ENCODE assay signal across 28 mouse cellular contexts in genomic region chr11:75456440-75456871, GRCm38 (mm10). TPM values are rescaled to one million over a fixed set of nuclear protein-coding genes. Genes with fewer than 3 reads are reported as not detected.
DNase-seq lines count a peak whose midpoint lies in the region; ATAC-seq and TF ChIP-seq lines count a peak whose summit lies in the region.
"Had no signal": no experiment of that assay in that cellular context is flagged by ENCODE, and none has a peak within 500 bp of the region (broad histone marks: within the 10 kb centered on the region; RNA-seq: fewer than 3 reads in every experiment).

No protein-coding gene starts in this region.

- TF ChIP-seq POLR2A in bone marrow, adult 2 months (IDR thresholded peaks at IDR 0.05; ENCODE audit: borderline replicate concordance, control insufficient read depth, low read depth, low read length), result no peak
- no peak for TF ChIP-seq POLR2A in thymus, adult 2 months (IDR thresholded peaks at IDR 0.05; ENCODE audit: control insufficient read depth, extremely low read depth, insufficient read depth, low read length, poor library complexity)

- H3K9me3 ChIP-seq in liver, embryonic 15.5 days (replicated peaks), result no peaks in the 10 kb centered on the region
- no peaks in the 10 kb centered on the region for H3K9me3 ChIP-seq in liver, embryonic 12.5 days (replicated peaks)
- H3K9me3 ChIP-seq in intestine, embryonic 16.5 days (ENCODE audit: control insufficient read depth, low read length), result no peaks in the 10 kb centered on the region
- H3K9me3 ChIP-seq: embryonic facial prominence, embryonic 13.5 days; forebrain, embryonic 13.5 days; heart, embryonic 15.5 days; lung, embryonic 15.5 days; midbrain, embryonic 12.5 days; stomach, embryonic 15.5 days had no signal

- H3K4me1 ChIP-seq in liver, embryonic 15.5 days (replicated peaks), result peaks cover 91% of the 10 kb centered on the region
- H3K4me1 ChIP-seq in liver, embryonic 12.5 days, result peaks cover 86% of the 10 kb centered on the region
- peaks cover 14% of the 10 kb centered on the region for H3K4me1 ChIP-seq in bone marrow, adult 2 months (ENCODE audit: control insufficient read depth, insufficient read depth, low read length)
- H3K4me1 ChIP-seq in thymus, adult 2 months (replicated peaks; ENCODE audit: control insufficient read depth, insufficient read depth, low read length), result peaks cover 62% of the 10 kb centered on the region
- H3K4me1 ChIP-seq in intestine, embryonic 16.5 days (ENCODE audit: control insufficient read depth, insufficient read depth, low read length), result peaks cover 24% of the 10 kb centered on the region

- no peak overlapping the region for H3K4me3 ChIP-seq in liver, embryonic 15.5 days (replicated peaks)
- no peak overlapping the region for H3K4me3 ChIP-seq in liver, embryonic 12.5 days
- no peak overlapping the region for H3K4me3 ChIP-seq in bone marrow, adult 2 months (replicated peaks; ENCODE audit: control insufficient read depth, low read depth, low read length)
- no peak overlapping the region for H3K4me3 ChIP-seq in thymus, adult 2 months (ENCODE audit: control insufficient read depth, insufficient read depth, low read length)
- no peak overlapping the region for H3K4me3 ChIP-seq in intestine, embryonic 16.5 days (ENCODE audit: low read length)
- H3K4me3 ChIP-seq: embryonic facial prominence, embryonic 13.5 days; erythroblast, embryonic 14.5 days; forebrain, embryonic 13.5 days; heart, embryonic 15.5 days; left cerebral cortex, adult 2 months; lung, embryonic 15.5 days; midbrain, embryonic 12.5 days; stomach, embryonic 15.5 days had no signal

- TF ChIP-seq CTCF in bone marrow, adult 2 months (IDR thresholded peaks at IDR 0.05; ENCODE audit: control insufficient read depth, insufficient read depth, low read length), result no peak
- TF ChIP-seq CTCF in thymus, adult 2 months (IDR thresholded peaks at IDR 0.05; ENCODE audit: borderline replicate concordance, control insufficient read depth, extremely low read depth, insufficient read depth, low read length, poor library complexity), result no peak

- WGBS in liver, embryonic 15.5 days (ENCODE audit: insufficient replicate concordance), result 73% methylated on average over 7 of the region's 7 CpGs
- 74% methylated on average over 7 of the region's 7 CpGs for WGBS in liver, embryonic 12.5 days (ENCODE audit: insufficient replicate concordance)
- WGBS in bone marrow, adult 2 months, result 50% methylated on average over 7 of the region's 7 CpGs
- WGBS in thymus, adult 2 months, result 26% methylated on average over 7 of the region's 7 CpGs
- WGBS in intestine, embryonic 16.5 days, result 85% methylated on average over 7 of the region's 7 CpGs

- no peak overlapping the region for H3K4me2 ChIP-seq in liver, embryonic 15.5 days
- H3K4me2 ChIP-seq in liver, embryonic 12.5 days, result no peak overlapping the region
- no peak overlapping the region for H3K4me2 ChIP-seq in intestine, embryonic 16.5 days (ENCODE audit: low read depth, low read length)
- H3K4me2 ChIP-seq: embryonic facial prominence, embryonic 13.5 days; forebrain, embryonic 13.5 days; heart, embryonic 15.5 days; hindbrain, embryonic 14.5 days; lung, embryonic 15.5 days; midbrain, embryonic 12.5 days; stomach, embryonic 15.5 days had no signal

- no peak for ATAC-seq in liver, embryonic 15.5 days (ENCODE audit: insufficient read depth)
- no peak for ATAC-seq in liver, embryonic 12.5 days
- no peak for ATAC-seq in intestine, embryonic 16.5 days
- ATAC-seq: activated CD4-positive, CD25-positive, alpha-beta regulatory T cell, adult 4 months; forebrain, embryonic 13.5 days had no signal

- H3K27me3 ChIP-seq in liver, embryonic 15.5 days, result no peaks in the 10 kb centered on the region
- H3K27me3 ChIP-seq in liver, embryonic 12.5 days (replicated peaks), result no peaks in the 10 kb centered on the region
- H3K27me3 ChIP-seq in thymus, adult 2 months (ENCODE audit: control insufficient read depth, insufficient read depth, low read length), result no peaks in the 10 kb centered on the region
- no peaks in the 10 kb centered on the region for H3K27me3 ChIP-seq in intestine, embryonic 16.5 days (replicated peaks; ENCODE audit: control insufficient read depth, insufficient read depth, low read length)
- H3K27me3 ChIP-seq: embryonic facial prominence, embryonic 13.5 days; heart, embryonic 15.5 days; lung, embryonic 15.5 days; stomach, embryonic 15.5 days had no signal

- peak overlapping the region; percentile 39; the same call in 1 of the 2 replicates for H3K27ac ChIP-seq in liver, embryonic 15.5 days (replicated peaks)
- H3K27ac ChIP-seq in liver, embryonic 12.5 days, result no peak overlapping the region
- H3K27ac ChIP-seq in bone marrow, adult 2 months (ENCODE audit: control insufficient read depth, insufficient read depth, low read depth, low read length, poor library complexity), result peak overlapping the region; percentile 2; the same call in 1 of the 2 replicates
- H3K27ac ChIP-seq in thymus, adult 2 months (ENCODE audit: control insufficient read depth, insufficient read depth, low read length), result peak overlapping the region; percentile 93
- no peak overlapping the region for H3K27ac ChIP-seq in intestine, embryonic 16.5 days (ENCODE audit: low read length)
- H3K27ac ChIP-seq: embryonic facial prominence, embryonic 13.5 days; forebrain, embryonic 13.5 days; heart, embryonic 15.5 days; hindbrain, embryonic 14.5 days; left cerebral cortex, adult 2 months; lung, embryonic 15.5 days; midbrain, embryonic 12.5 days; stomach, embryonic 15.5 days had no signal

- H3K36me3 ChIP-seq in liver, embryonic 15.5 days (replicated peaks), result peaks cover 17% of the 10 kb centered on the region
- H3K36me3 ChIP-seq in liver, embryonic 12.5 days, result peaks cover 18% of the 10 kb centered on the region
- H3K36me3 ChIP-seq in thymus, adult 2 months (ENCODE audit: control insufficient read depth, insufficient read depth, low read length), result no peaks in the 10 kb centered on the region
- H3K36me3 ChIP-seq in intestine, embryonic 16.5 days (ENCODE audit: control insufficient read depth, insufficient read depth, low read length), result no peaks in the 10 kb centered on the region
- H3K36me3 ChIP-seq: heart, embryonic 15.5 days; lung, embryonic 15.5 days; midbrain, embryonic 12.5 days; stomach, embryonic 15.5 days had no signal

- peak; percentile 38 for DNase-seq in 416B (ENCODE audit: low read depth)
- peak; percentile 31 for DNase-seq in thymus, adult 2 months
- no peak for DNase-seq in layer of hippocampus, postnatal 25 days (ENCODE audit: extremely low spot score in 1 of 2, low spot score in 1 of 2)
- DNase-seq in testis, postnatal 10 days (ENCODE audit: low spot score), result no peak
- DNase-seq: adrenal gland, postnatal 10 days; cerebellum, adult 8-10 months; cerebellum, postnatal 36 days; embryo, embryonic 11 days; heart, postnatal 4 days; kidney, adult 8-10 months; kidney, postnatal 14 days; right cerebral cortex, postnatal 14 days had no signal

- no peak overlapping the region for H3K9ac ChIP-seq in liver, embryonic 15.5 days
- no peak overlapping the region for H3K9ac ChIP-seq in liver, embryonic 12.5 days
- H3K9ac ChIP-seq in intestine, embryonic 16.5 days (ENCODE audit: low read depth, low read length), result no peak overlapping the region
- H3K9ac ChIP-seq: embryonic facial prominence, embryonic 13.5 days; forebrain, embryonic 13.5 days; heart, embryonic 15.5 days; hindbrain, embryonic 14.5 days; lung, embryonic 15.5 days; midbrain, embryonic 12.5 days; stomach, embryonic 15.5 days had no signal

RNA-seq across cellular contexts. Expression of gene Wdr81, which starts 1.9 kb away (rescaled TPM):
- polyA plus RNA-seq in liver, embryonic 15.5 days (2015; fragmentation: Nextera tagmentation; extraction: Ambion mirVana), result 21.0 and 26.2 TPM in 2 replicates
- polyA plus RNA-seq in liver, embryonic 12.5 days (2016; fragmentation: Nextera tagmentation; extraction: Ambion mirVana), result 24.8 and 25.0 TPM in 2 replicates
- polyA plus RNA-seq in bone marrow, adult 2 months (2011; ENCODE audit: insufficient read depth, insufficient read length, low replicate concordance, missing spikeins), result 21.0 and 33.5 TPM in 2 replicates
- polyA plus RNA-seq in thymus, adult 2 months (2012; rRNA removed), result 52.1 and 53.7 TPM in 2 replicates
- 10 to 100 TPM; 21.9 to 22.7 TPM for total RNA-seq in layer of hippocampus, postnatal 25 days (2021)
- 6.9 and 9.8 TPM in 2 replicates for polyA plus RNA-seq in intestine, embryonic 16.5 days (2015; fragmentation: Nextera tagmentation; extraction: Ambion mirVana)

RNA-seq across cellular contexts. Expression of gene Tlcd2, which starts 5.1 kb away (rescaled TPM):
- 18.8 and 19.9 TPM in 2 replicates for polyA plus RNA-seq in liver, embryonic 15.5 days (2015; fragmentation: Nextera tagmentation; extraction: Ambion mirVana)
- 19.6 and 21.4 TPM in 2 replicates for polyA plus RNA-seq in liver, embryonic 12.5 days (2016; fragmentation: Nextera tagmentation; extraction: Ambion mirVana)
- polyA plus RNA-seq in bone marrow, adult 2 months (2011; ENCODE audit: insufficient read depth, insufficient read length, low replicate concordance, missing spikeins), result 1.2 and 5.0 TPM in 2 replicates
- polyA plus RNA-seq in thymus, adult 2 months (2012; rRNA removed), result 13.0 and 14.4 TPM in 2 replicates
- total RNA-seq in layer of hippocampus, postnatal 25 days (2021), result under 1 TPM; 0.59 to 0.87 TPM
- 17.2 and 19.6 TPM in 2 replicates for polyA plus RNA-seq in intestine, embryonic 16.5 days (2015; fragmentation: Nextera tagmentation; extraction: Ambion mirVana)

RNA-seq across cellular contexts. Expression of gene Serpinf2, which starts 17.1 kb away (rescaled TPM):
- polyA plus RNA-seq in liver, embryonic 15.5 days (2015; fragmentation: Nextera tagmentation; extraction: Ambion mirVana), result 631 and 714 TPM in 2 replicates
- polyA plus RNA-seq in liver, embryonic 12.5 days (2016; fragmentation: Nextera tagmentation; extraction: Ambion mirVana), result 351 and 375 TPM in 2 replicates
- polyA plus RNA-seq in bone marrow, adult 2 months (2011; ENCODE audit: insufficient read depth, insufficient read length, low replicate concordance, missing spikeins), result 0.70 and 2.2 TPM in 2 replicates
- polyA plus RNA-seq in thymus, adult 2 months (2012; rRNA removed), result 1.4 and 3.1 TPM in 2 replicates
- under 1 TPM; 0.39 to 0.59 TPM for total RNA-seq in layer of hippocampus, postnatal 25 days (2021)
- 23.2 and 32.8 TPM in 2 replicates for polyA plus RNA-seq in intestine, embryonic 16.5 days (2015; fragmentation: Nextera tagmentation; extraction: Ambion mirVana)
- total RNA-seq: megakaryocyte, adult 5-6 weeks had no signal
- polyA plus RNA-seq: activated CD4-positive, CD25-positive, alpha-beta regulatory T cell, adult 4 months; forebrain, embryonic 13.5 days; hindbrain, embryonic 14.5 days; midbrain, embryonic 12.5 days had no signal

RNA-seq across cellular contexts. Expression of gene Prpf8, which starts 30.2 kb away (rescaled TPM):
- 25.8 and 28.0 TPM in 2 replicates for polyA plus RNA-seq in liver, embryonic 15.5 days (2015; fragmentation: Nextera tagmentation; extraction: Ambion mirVana)
- polyA plus RNA-seq in liver, embryonic 12.5 days (2016; fragmentation: Nextera tagmentation; extraction: Ambion mirVana), result 46.6 and 47.9 TPM in 2 replicates
- 18.5 and 35.4 TPM in 2 replicates for polyA plus RNA-seq in bone marrow, adult 2 months (2011; ENCODE audit: insufficient read depth, insufficient read length, low replicate concordance, missing spikeins)
- polyA plus RNA-seq in thymus, adult 2 months (2012; rRNA removed), result 142 and 161 TPM in 2 replicates
- 100 to 1,000 TPM; 125 to 129 TPM for total RNA-seq in layer of hippocampus, postnatal 25 days (2021)
- 34.8 and 36.3 TPM in 2 replicates for polyA plus RNA-seq in intestine, embryonic 16.5 days (2015; fragmentation: Nextera tagmentation; extraction: Ambion mirVana)

RNA-seq across cellular contexts. Expression of gene Serpinf1, which starts 34.0 kb away (rescaled TPM):
- 265 and 279 TPM in 2 replicates for polyA plus RNA-seq in liver, embryonic 15.5 days (2015; fragmentation: Nextera tagmentation; extraction: Ambion mirVana)
- polyA plus RNA-seq in liver, embryonic 12.5 days (2016; fragmentation: Nextera tagmentation; extraction: Ambion mirVana), result 158 and 172 TPM in 2 replicates
- polyA plus RNA-seq in bone marrow, adult 2 months (2011; ENCODE audit: insufficient read depth, insufficient read length, low replicate concordance, missing spikeins), result 16.7 and 18.3 TPM in 2 replicates
- 43.4 and 46.7 TPM in 2 replicates for polyA plus RNA-seq in thymus, adult 2 months (2012; rRNA removed)
- 10 to 100 TPM; 16.0 to 16.8 TPM for total RNA-seq in layer of hippocampus, postnatal 25 days (2021)
- polyA plus RNA-seq in intestine, embryonic 16.5 days (2015; fragmentation: Nextera tagmentation; extraction: Ambion mirVana), result 32.4 and 38.7 TPM in 2 replicates
- total RNA-seq: monocyte, adult 5-6 weeks had no signal

Comparison
In these comparisons a context has a peak if more than half of its experiments do, and no peak if none do; other contexts are left out.
1. H3K27ac ChIP-seq: peak in liver, embryonic 15.5 days (single experiment), bone marrow, adult 2 months (single experiment) and thymus, adult 2 months (single experiment); none in liver, embryonic 12.5 days (single experiment) and intestine, embryonic 16.5 days (single experiment).
2. DNase-seq: peak in 416B (single experiment) and thymus, adult 2 months (single experiment); none in layer of hippocampus, postnatal 25 days (0 of 2) and testis, postnatal 10 days (single experiment).